Comparison of ENCODE assay signal across 35 mouse cellular contexts in the genomic region with DNA sequence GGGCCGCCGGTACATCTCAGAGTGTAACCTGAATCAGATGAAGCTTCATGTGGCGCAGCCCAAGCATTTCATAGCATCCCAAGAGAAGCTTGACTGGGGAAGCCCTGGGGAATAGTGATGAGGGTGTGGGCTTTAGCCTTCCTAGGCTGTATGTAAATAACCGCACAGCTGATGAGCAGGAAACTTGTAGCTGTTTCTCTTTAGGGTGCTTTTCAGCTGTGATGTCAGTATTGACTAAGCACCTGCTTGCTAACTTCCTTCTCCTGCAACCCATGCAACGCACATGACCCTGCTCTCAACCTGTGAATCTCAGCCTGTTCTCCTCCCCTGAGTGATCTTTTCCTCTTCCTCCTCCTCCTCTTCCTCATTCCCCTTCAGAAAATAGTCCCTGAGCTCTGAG. TPM values are rescaled to one million over a fixed set of nuclear protein-coding genes. Genes with fewer than 3 reads are reported as not detected.
A peak's percentile ranks its signal among the peaks of the same experiment; 100 is the strongest.
DNase-seq lines count a peak whose midpoint lies in the region; ATAC-seq and TF ChIP-seq lines count a peak whose summit lies in the region.
"Had no signal": no experiment of that assay in that cellular context is flagged by ENCODE, and none has a peak within 500 bp of the region (broad histone marks: within the 10 kb centered on the region; RNA-seq: fewer than 3 reads in every experiment).

No protein-coding gene starts in this region.

- dilution Hi-C loops in CH12.LX (cut with MboI; ENCODE audit: extremely low pct_ligation_motif_present, extremely low pct_unique_long_range_greater_than_20kb, low sequenced_read_pairs): no loop called here

- TF ChIP-seq EP300 in CH12.LX (IDR thresholded peaks at IDR 0.05; ENCODE audit: low read length): peak; percentile 87

- H3K27me3 ChIP-seq in CH12.LX (replicated peaks): no peaks in the 10 kb centered on the region
- H3K27me3 ChIP-seq in kidney, embryonic 15.5 days: no peaks in the 10 kb centered on the region
- H3K27me3 ChIP-seq: hindbrain, embryonic 15.5 days; liver, embryonic 12.5 days; neural tube, embryonic 13.5 days; Patski; stomach, embryonic 15.5 days had no signal

- DNase-seq in spleen, adult 12 weeks (ENCODE audit: low spot score): peak; percentile 31
- DNase-seq in spleen, postnatal 14 days (ENCODE audit: low spot score in 2 of 2): no peak
- peak; percentile 89 for DNase-seq in CH12.LX (ENCODE audit: extremely low read depth)
- DNase-seq in layer of hippocampus, postnatal 36 days: no peak
- no peak for DNase-seq in cerebellum, adult 8-10 months
- DNase-seq: adrenal gland, postnatal 10 days; cerebellum, adult 9-11 months; kidney, postnatal 36 days; lung, adult 18-20 months; lung, postnatal 4 days; right cerebral cortex, adult 18-20 months; right cerebral cortex, postnatal 4 days; thymus, postnatal 4 days had no signal

- H3K79me2 ChIP-seq in CH12.LX (replicated peaks; ENCODE audit: control insufficient read depth, extremely low read depth, insufficient read depth, poor library complexity, severe bottlenecking): peaks cover 12% of the 10 kb centered on the region

- H3K4me1 ChIP-seq in CH12.LX (ENCODE audit: control insufficient read depth in 1 of 2, insufficient read depth in 2 of 2): peaks cover 21 to 50% of the 10 kb centered on the region in 2 experiments
- peaks cover 20% of the 10 kb centered on the region for H3K4me1 ChIP-seq in kidney, embryonic 15.5 days

- 75% methylated on average over 5 of the region's 5 CpGs for WGBS in kidney, embryonic 15.5 days

- in situ Hi-C loops in CH12.LX (cut with MboI; ENCODE audit: low pct_ligation_motif_present, low pct_unique_long_range_greater_than_20kb, low sequenced_read_pairs): loop anchor here (25.0 kb wide), 2 partner anchors 448 to 577 kb away; a partner anchor contains a TSS

- TF ChIP-seq CTCF in CH12.LX (conservative IDR thresholded peaks at IDR 0.05 in 1 of 2, IDR thresholded peaks at IDR 0.05 in 1 of 2; ENCODE audit: low read depth in 2 of 2, low read length in 2 of 2): no peak

- peak; percentile 55 for ATAC-seq in neutrophil, adult 5-6 weeks (ENCODE audit: extremely low read depth, insufficient number of reproducible peaks, low FRiP score, poor library complexity, severe bottlenecking)
- no peak for ATAC-seq in kidney, embryonic 15.5 days (replicated peaks; ENCODE audit: low FRiP score)
- ATAC-seq: intestine, postnatal 0 days; liver, embryonic 12.5 days; midbrain, embryonic 16.5 days; Patski had no signal

- H3K4me2 ChIP-seq in CH12.LX (ENCODE audit: insufficient read depth, low read depth, poor library complexity, severe bottlenecking): peak overlapping the region; percentile 95; the same call in 1 of the 2 replicates
- H3K4me2 ChIP-seq in kidney, embryonic 15.5 days: no peak overlapping the region
- H3K4me2 ChIP-seq: hindbrain, embryonic 15.5 days; limb, embryonic 13.5 days; liver, embryonic 12.5 days; neural tube, embryonic 13.5 days; stomach, embryonic 15.5 days had no signal

- H3K27ac ChIP-seq in CH12.LX (ENCODE audit: insufficient read depth, low read depth): peak overlapping the region; percentile 96
- H3K27ac ChIP-seq in kidney, embryonic 15.5 days: no peak overlapping the region
- H3K27ac ChIP-seq: heart, embryonic 10.5 days; hindbrain, embryonic 15.5 days; limb, embryonic 13.5 days; liver, embryonic 12.5 days; neural tube, embryonic 13.5 days; stomach, embryonic 15.5 days had no signal

- 0 out of 2 replicates have a peak overlapping the region, but pooled peaks have one; percentile 67 for H3K9ac ChIP-seq in CH12.LX (ENCODE audit: insufficient read depth, low read depth)
- H3K9ac ChIP-seq in kidney, embryonic 15.5 days: no peak overlapping the region
- H3K9ac ChIP-seq: hindbrain, embryonic 15.5 days; limb, embryonic 13.5 days; liver, embryonic 12.5 days; neural tube, embryonic 13.5 days; stomach, embryonic 15.5 days had no signal

- peaks cover 1 to 24% of the 10 kb centered on the region in 2 experiments for H3K36me3 ChIP-seq in CH12.LX (replicated peaks in 1 of 2; ENCODE audit: control insufficient read depth in 1 of 2, insufficient read depth in 1 of 2, low read length in 1 of 2)
- no peaks in the 10 kb centered on the region for H3K36me3 ChIP-seq in kidney, embryonic 15.5 days
- H3K36me3 ChIP-seq: heart, embryonic 10.5 days; limb, embryonic 13.5 days; liver, embryonic 12.5 days; stomach, embryonic 15.5 days had no signal

- no peak for TF ChIP-seq RAD21 in CH12.LX (IDR thresholded peaks at IDR 0.05; ENCODE audit: low read depth, low read length)

- H3K4me3 ChIP-seq in CH12.LX (replicated peaks in 1 of 3; ENCODE audit: low read depth in 2 of 3, low read length in 2 of 3, poor library complexity in 1 of 3): peak overlapping the region in 1 of 3 experiments; percentile 11
- no peak overlapping the region for H3K4me3 ChIP-seq in kidney, embryonic 15.5 days (replicated peaks)
- H3K4me3 ChIP-seq: heart, embryonic 10.5 days; hindbrain, embryonic 15.5 days; limb, embryonic 13.5 days; liver, embryonic 12.5 days; myocyte; neural tube, embryonic 13.5 days; stomach, embryonic 15.5 days had no signal

- H3K9me3 ChIP-seq in CH12.LX (replicated peaks; ENCODE audit: low read length): no peaks in the 10 kb centered on the region
- no peaks in the 10 kb centered on the region for H3K9me3 ChIP-seq in kidney, embryonic 15.5 days (replicated peaks)
- H3K9me3 ChIP-seq: G1E; heart, embryonic 10.5 days; hindbrain, embryonic 15.5 days; limb, embryonic 13.5 days; liver, embryonic 12.5 days; neural tube, embryonic 13.5 days; stomach, embryonic 15.5 days had no signal

- TF ChIP-seq POLR2A in CH12.LX (IDR thresholded peaks at IDR 0.05; ENCODE audit: low read depth, low read length): no peak

TF ChIP-seq in CH12.LX, 34 proteins besides CTCF, POLR2A, EP300 and RAD21:
- TF ChIP-seq SIN3A (IDR thresholded peaks at IDR 0.05; ENCODE audit: low read length): peak; percentile 94
- no peak for TF ChIP-seq POLR2AphosphoS2 (IDR thresholded peaks at IDR 0.05; ENCODE audit: low read depth, low read length)
- peak; percentile 76 for TF ChIP-seq MEF2A (IDR thresholded peaks at IDR 0.05; ENCODE audit: borderline replicate concordance, low read depth, low read length)
- TF ChIP-seq IRF4 (IDR thresholded peaks at IDR 0.05; ENCODE audit: low read depth, low read length): peak; percentile 84
- TF ChIP-seq TBP (conservative IDR thresholded peaks at IDR 0.05; ENCODE audit: low read depth, low read length): no peak
- peak; percentile 74; the same call in 1 of the 2 replicates for TF ChIP-seq MYC (IDR thresholded peaks at IDR 0.05; ENCODE audit: low read depth, low read length)
- TF ChIP-seq HCFC1 (IDR thresholded peaks at IDR 0.05; ENCODE audit: low read depth, low read length): no peak
- TF ChIP-seq JUN (IDR thresholded peaks at IDR 0.05; ENCODE audit: insufficient read depth, low read depth, low read length): peak; percentile 52; the same call in 1 of the 2 replicates
- TF ChIP-seq CHD2 (IDR thresholded peaks at IDR 0.05; ENCODE audit: low read length): no peak
- TF ChIP-seq JUND (conservative IDR thresholded peaks at IDR 0.05; ENCODE audit: low read depth, low read length): peak; percentile 66; the same call in 1 of the 2 replicates
- peak; percentile 77 for TF ChIP-seq TCF12 (IDR thresholded peaks at IDR 0.05; ENCODE audit: low read depth, low read length)
- TF ChIP-seq GABPA (IDR thresholded peaks at IDR 0.05; ENCODE audit: insufficient replicate concordance, low read depth, low read length): no peak
- TF ChIP-seq MAX (IDR thresholded peaks at IDR 0.05; ENCODE audit: low read length): peak; percentile 74
- peak; percentile 100 for TF ChIP-seq ETS1 (conservative IDR thresholded peaks at IDR 0.05; ENCODE audit: low read depth, low read length)
- peak; percentile 98 for TF ChIP-seq BHLHE40 (IDR thresholded peaks at IDR 0.05; ENCODE audit: low read depth, low read length)
- TF ChIP-seq NELFE (IDR thresholded peaks at IDR 0.05; ENCODE audit: low read depth, low read length): no peak
- TF ChIP-seq ELF1 (IDR thresholded peaks at IDR 0.05; ENCODE audit: low read depth, low read length): peak; percentile 53; the same call in 1 of the 2 replicates
- peak; percentile 59; the same call in 1 of the 2 replicates for TF ChIP-seq MXI1 (IDR thresholded peaks at IDR 0.05; ENCODE audit: low read depth, low read length)

RNA-seq across cellular contexts. Expression of a gene that starts 3.1 kb away (rescaled TPM):
- total RNA-seq in CH12.LX (2012; rRNA removed) (27.7 and 31.3 TPM in 2 replicates), CH12.LX (2014; rRNA removed) (27.9 and 33.0 TPM in 2 replicates)
- polyA plus RNA-seq in CH12.LX (2012; ENCODE audit: insufficient read length, low read depth): 38.3 and 40.6 TPM in 2 replicates
- 158 and 160 TPM in 2 replicates for total RNA-seq in neutrophil, adult 5-6 weeks (2017)
- 10 to 100 TPM; 27.9 to 32.1 TPM for total RNA-seq in layer of hippocampus, postnatal 36 days (2021)
- 51.1 and 52.9 TPM in 2 replicates for polyA plus RNA-seq in kidney, embryonic 15.5 days (2015; fragmentation: Nextera tagmentation; extraction: Ambion mirVana)

RNA-seq across cellular contexts. Expression of a gene that starts 3.2 kb away (rescaled TPM):
- total RNA-seq in CH12.LX (2012; rRNA removed) (4.7 and 6.7 TPM in 2 replicates), CH12.LX (2014; rRNA removed) (7.4 and 8.6 TPM in 2 replicates)
- 14.7 and 15.9 TPM in 2 replicates for polyA plus RNA-seq in CH12.LX (2012; ENCODE audit: insufficient read length, low read depth)
- 39.5 and 42.1 TPM in 2 replicates for total RNA-seq in neutrophil, adult 5-6 weeks (2017)
- total RNA-seq in layer of hippocampus, postnatal 36 days (2021): 1 to 10 TPM in 1 of 2 experiments, under 1 TPM in 1; 0.94 to 1.3 TPM
- polyA plus RNA-seq in kidney, embryonic 15.5 days (2015; fragmentation: Nextera tagmentation; extraction: Ambion mirVana): 0.16 and 0.28 TPM in 2 replicates

RNA-seq across cellular contexts. Expression of a gene that starts 29.6 kb away (rescaled TPM):
- not detected in 2 replicates for total RNA-seq in CH12.LX (2012; rRNA removed)
- not detected in 2 replicates for total RNA-seq in CH12.LX (2014; rRNA removed)
- not detected in 2 replicates for polyA plus RNA-seq in CH12.LX (2012; ENCODE audit: insufficient read length, low read depth)
- 0.12 TPM in 1 of 2 replicates, not detected in the other for total RNA-seq in neutrophil, adult 5-6 weeks (2017)
- 1 to 10 TPM; 1.1 to 2.5 TPM for total RNA-seq in layer of hippocampus, postnatal 36 days (2021)
- 0.31 and 0.46 TPM in 2 replicates for polyA plus RNA-seq in kidney, embryonic 15.5 days (2015; fragmentation: Nextera tagmentation; extraction: Ambion mirVana)
- total RNA-seq: adrenal gland, postnatal 10 days; common myeloid progenitor, adult 5-6 weeks; gastrocnemius, adult 18-20 months; hematopoietic stem cell, adult 5-6 weeks; megakaryocyte-erythroid progenitor cell, adult 5-6 weeks had no signal
- polyA plus RNA-seq: G1E; heart, embryonic 16.5 days; intestine, postnatal 0 days; kidney, embryonic 14.5 days; limb, embryonic 13.5 days; liver, embryonic 12.5 days; myocyte; Patski had no signal

RNA-seq across cellular contexts. Expression of a gene that starts 38.9 kb away (rescaled TPM):
- 8.0 and 11.2 TPM in 2 replicates for total RNA-seq in CH12.LX (2012; rRNA removed)
- total RNA-seq in CH12.LX (2014; rRNA removed): 8.5 and 9.8 TPM in 2 replicates
- polyA plus RNA-seq in CH12.LX (2012; ENCODE audit: insufficient read length, low read depth): 5.1 and 5.7 TPM in 2 replicates
- 6.2 and 7.5 TPM in 2 replicates for total RNA-seq in neutrophil, adult 5-6 weeks (2017)
- not detected for total RNA-seq in layer of hippocampus, postnatal 36 days (2021)
- polyA plus RNA-seq in kidney, embryonic 15.5 days (2015; fragmentation: Nextera tagmentation; extraction: Ambion mirVana): 5.2 and 7.1 TPM in 2 replicates
- total RNA-seq: gastrocnemius, adult 18-20 months had no signal

RNA-seq across cellular contexts. Expression of a gene that starts 46.6 kb away (rescaled TPM):
- total RNA-seq in CH12.LX (2012; rRNA removed): 1.6 and 1.7 TPM in 2 replicates
- 1.4 and 2.4 TPM in 2 replicates for total RNA-seq in CH12.LX (2014; rRNA removed)
- polyA plus RNA-seq in CH12.LX (2012; ENCODE audit: insufficient read length, low read depth): 4.6 and 5.5 TPM in 2 replicates
- total RNA-seq in neutrophil, adult 5-6 weeks (2017): 5.8 and 5.9 TPM in 2 replicates
- not detected for total RNA-seq in layer of hippocampus, postnatal 36 days (2021)
- not detected in 2 replicates for polyA plus RNA-seq in kidney, embryonic 15.5 days (2015; fragmentation: Nextera tagmentation; extraction: Ambion mirVana)
- total RNA-seq: adrenal gland, postnatal 10 days; gastrocnemius, adult 18-20 months; gastrocnemius, postnatal 4 days; megakaryocyte-erythroid progenitor cell, adult 5-6 weeks had no signal
- polyA plus RNA-seq: embryonic facial prominence, embryonic 11.5 days; forebrain, embryonic 11.5 days; heart, embryonic 10.5 days; hindbrain, embryonic 15.5 days; intestine, postnatal 0 days; kidney, embryonic 14.5 days; limb, embryonic 13.5 days; midbrain, embryonic 16.5 days; myocyte; neural tube, embryonic 13.5 days; stomach, embryonic 15.5 days had no signal

Comparison
In these comparisons a context has a peak if more than half of its experiments do, and no peak if none do; other contexts are left out.
1. DNase-seq: peak in spleen, adult 12 weeks (single experiment) and CH12.LX (single experiment); none in spleen, postnatal 14 days (0 of 2), layer of hippocampus, postnatal 36 days (0 of 2) and cerebellum, adult 8-10 months (single experiment).